Mouse (Mus musculus) urinary bladder, postnatal 10 days (tissue): ENCODE measurements around the gene Tusc2.
"Not testable (repeated sequence)": the region's sequence is repeated elsewhere in the genome, so short reads cannot be mapped to it uniquely, and the experiment has no call there.

Experiments
- DNase-seq: peaks from one replicate; pipeline ENCODE4 v3.0.0; 2022; ENCODE audit warnings: low spot score

Tusc2 gene

DNA sequence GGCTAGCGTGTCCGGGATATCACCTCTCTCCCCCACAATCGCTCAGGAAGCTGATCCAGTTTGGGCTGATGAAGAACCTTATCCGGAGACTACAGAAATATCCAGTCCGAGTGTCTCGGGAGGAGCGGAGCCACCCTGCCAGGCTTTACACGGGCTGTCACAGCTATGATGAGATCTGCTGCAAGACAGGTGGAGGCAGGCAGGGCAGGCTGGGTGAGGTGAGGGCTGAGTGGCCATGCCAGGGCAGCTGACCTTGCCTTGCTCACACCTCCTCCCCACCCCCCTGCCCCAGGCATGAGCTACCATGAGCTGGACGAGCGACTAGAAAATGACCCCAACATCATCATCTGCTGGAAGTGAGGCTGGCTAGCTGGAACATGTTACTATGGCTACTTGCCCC, 17.9 kb upstream of the Tusc2 start:
- no peak for DNase-seq

GRCm38 (mm10) chr9:107545602-107546001, 17.5 kb upstream of the Tusc2 start:
- DNase-seq = no peak

GRCm38 (mm10) chr9:107547026-107547425, 16.0 kb upstream of the Tusc2 start, which contains the start of gene Zmynd10:
Gene Zmynd10 (plus strand): TSS chr9:107547298.
- DNase-seq = no peak

GRCm38 (mm10) chr9:107547957-107548356, 15.1 kb upstream of the Tusc2 start:
- no peak for DNase-seq

DNA sequence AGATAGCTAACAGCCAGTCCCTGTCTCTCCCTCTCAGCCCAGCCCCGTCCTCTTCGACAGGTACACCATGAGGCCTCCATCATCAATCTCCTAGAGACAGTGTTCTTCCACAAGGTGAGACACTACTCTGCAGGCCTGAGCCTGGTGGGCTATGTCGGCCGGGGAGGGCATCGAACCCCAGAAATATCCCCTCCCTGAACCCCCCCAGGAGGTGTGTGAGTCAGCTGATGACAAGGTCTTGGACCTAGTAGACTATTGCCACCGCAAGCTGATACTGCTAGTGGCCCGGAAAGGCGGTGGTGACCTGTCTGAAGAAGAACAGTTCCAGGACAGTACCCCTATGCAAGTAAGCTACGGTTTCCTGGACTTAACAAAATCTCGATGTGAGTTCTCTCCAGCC, 14.2 kb upstream of the Tusc2 start:
- no peak for DNase-seq

- no peak for DNase-seq
Measured at GRCm38 (mm10) chr9:107549297-107550074, 13.6 kb upstream of the Tusc2 start.

GRCm38 (mm10) chr9:107550491-107551116, 12.5 kb upstream of the Tusc2 start:
- DNase-seq = no peak

GRCm38 (mm10) chr9:107551117-107551889, 11.8 kb upstream of the Tusc2 start, which contains the start of gene Rassf1:
Gene Rassf1 (plus strand): TSS chr9:107551555.
- no peak for DNase-seq

DNA sequence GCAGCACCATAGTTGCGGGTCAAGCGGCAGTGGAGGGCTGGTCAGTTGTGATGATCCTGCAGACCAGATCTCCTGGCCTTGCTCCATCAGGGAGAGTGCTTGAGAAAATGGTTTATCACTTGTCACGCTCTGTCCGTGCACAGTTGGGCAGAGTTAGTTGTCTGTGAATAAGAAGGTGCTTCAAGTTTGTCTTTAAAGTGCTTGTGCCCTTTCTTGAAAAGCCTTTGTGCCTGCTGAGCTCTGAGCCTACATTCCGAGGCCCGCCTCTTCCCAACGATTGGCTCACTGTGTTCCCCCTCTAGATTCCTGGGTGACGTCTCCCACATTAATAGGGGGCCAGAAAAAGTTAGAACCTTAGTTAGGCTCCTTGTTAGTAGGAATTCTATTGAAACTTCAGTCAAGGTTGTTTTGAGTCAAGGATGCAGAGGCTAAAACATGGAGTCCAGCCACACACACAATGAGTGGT, 11.1 kb upstream of the Tusc2 start:
- DNase-seq = no peak

DNA sequence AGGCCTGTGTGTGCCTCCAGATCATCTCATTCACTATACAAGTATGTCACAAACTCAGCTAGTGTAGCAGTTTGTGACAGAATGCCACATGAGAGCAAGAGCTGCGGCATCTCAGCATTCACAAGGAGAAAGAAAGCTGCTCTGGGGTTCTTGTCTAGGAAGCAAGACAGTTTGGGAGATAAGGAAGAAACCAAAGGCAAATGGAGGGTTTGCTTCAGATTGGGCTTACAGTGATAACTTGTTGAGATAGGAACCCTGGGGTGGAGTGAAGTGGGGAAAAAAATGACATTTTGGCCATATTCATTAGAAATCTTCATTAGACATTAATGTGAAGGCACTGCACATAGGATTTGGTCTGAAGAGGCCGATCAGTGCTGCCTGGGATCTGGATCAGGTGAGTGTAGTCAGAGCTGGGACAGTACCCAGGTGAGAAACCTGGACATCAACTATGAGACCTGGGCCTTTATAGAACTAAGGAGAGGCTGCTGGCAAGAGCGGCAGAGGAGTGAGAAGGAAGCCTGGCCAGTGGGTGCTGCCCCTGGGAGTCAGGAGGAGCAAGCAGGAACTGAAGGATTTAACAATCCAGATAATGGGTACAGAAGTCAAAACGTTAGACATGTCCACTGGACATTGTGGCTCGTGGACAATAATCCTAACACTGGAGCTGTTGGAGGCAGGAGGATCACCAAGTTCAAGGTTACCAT, 10.2 kb upstream of the Tusc2 start:
- no peak for DNase-seq

DNA sequence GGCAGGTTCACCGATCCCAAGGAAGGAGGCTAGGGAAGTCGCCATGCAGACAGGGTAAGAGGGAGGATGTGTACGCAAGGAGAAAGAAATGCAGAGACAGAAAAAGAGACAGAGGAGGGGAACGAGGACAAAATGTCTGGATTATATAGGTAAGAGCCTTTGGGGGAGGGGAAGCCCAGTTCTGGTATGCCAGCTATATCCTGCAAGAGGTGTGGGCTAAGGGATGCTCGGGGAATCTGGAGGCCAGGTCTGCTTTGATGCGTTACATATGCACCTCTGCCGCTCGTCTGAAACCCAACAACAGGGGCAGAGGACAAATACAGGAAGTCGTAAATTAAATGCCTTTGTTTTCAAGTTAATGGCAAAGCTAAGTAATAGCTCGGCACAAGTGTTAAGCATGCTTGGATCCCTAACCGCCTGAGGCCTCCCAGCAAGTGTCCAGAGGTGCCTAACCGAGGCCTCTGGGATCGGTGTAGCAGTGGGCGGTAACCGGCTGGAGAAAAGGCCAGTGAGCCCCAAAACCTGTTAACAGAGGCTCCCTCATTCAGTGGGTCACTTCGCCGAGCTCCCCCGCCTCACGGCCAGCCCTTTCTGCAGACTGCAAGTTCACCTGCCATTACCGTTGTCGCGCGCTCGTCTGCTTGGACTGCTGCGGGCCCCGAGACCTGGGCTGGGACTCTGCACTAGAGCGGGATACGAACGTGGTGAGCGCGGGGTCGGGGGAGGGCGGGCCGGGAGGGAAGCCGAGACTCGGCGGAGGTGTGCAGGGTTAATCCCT, 9.3 kb upstream of the Tusc2 start:
- DNase-seq = no peak

GRCm38 (mm10) chr9:107554319-107554825, 8.7 kb upstream of the Tusc2 start:
- peak; percentile 75 for DNase-seq

GRCm38 (mm10) chr9:107555031-107555457, 8.0 kb upstream of the Tusc2 start:
- no peak for DNase-seq

DNA sequence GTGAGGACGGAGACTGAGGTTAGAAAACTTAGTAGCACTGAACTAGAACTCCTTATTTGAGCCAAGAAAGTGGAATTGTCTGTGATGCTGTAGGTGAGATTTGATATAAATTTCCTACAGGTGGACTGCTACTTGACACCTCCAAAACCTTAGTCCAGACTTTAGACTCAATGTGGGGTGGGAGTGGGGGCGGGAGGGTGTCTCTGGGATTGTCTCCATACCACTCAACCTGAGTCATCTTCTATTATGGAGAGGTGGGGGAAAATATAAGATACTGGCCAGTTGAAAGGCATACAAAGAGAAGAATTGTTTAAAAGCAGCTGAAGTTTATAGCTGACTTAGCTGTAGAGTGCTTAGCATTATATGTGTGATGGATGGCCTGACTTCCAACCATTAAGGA, 7.4 kb upstream of the Tusc2 start:
- DNase-seq = no peak

GRCm38 (mm10) chr9:107556346-107556745, 6.7 kb upstream of the Tusc2 start:
- DNase-seq = no peak

- DNase-seq = not testable (repeated sequence)
Measured at GRCm38 (mm10) chr9:107565556-107565955, 2.5 kb downstream of the Tusc2 start.

- no peak for DNase-seq
Measured at GRCm38 (mm10) chr9:107566041-107566709, 3.1 kb downstream of the Tusc2 start.

DNA sequence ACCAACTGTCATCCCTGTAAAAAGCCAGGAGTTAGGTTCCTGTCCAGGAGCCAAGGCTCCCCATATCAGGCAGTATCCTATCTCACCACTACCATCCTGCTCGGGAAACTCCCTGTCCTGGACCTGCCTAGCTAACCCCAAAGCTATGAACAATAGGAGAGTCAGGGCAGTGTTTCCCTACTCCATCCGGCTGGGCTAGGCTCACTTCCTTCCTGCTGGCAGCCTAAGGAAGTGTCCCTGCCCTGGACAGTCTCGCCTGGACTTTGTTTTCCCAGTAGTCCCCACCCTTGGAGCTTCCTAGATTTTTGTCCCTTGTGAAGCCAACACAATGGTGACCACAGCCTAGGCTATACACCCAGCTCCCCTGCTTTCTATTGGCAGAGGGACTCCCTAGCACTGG, 3.8 kb downstream of the Tusc2 start:
- no peak for DNase-seq

DNA sequence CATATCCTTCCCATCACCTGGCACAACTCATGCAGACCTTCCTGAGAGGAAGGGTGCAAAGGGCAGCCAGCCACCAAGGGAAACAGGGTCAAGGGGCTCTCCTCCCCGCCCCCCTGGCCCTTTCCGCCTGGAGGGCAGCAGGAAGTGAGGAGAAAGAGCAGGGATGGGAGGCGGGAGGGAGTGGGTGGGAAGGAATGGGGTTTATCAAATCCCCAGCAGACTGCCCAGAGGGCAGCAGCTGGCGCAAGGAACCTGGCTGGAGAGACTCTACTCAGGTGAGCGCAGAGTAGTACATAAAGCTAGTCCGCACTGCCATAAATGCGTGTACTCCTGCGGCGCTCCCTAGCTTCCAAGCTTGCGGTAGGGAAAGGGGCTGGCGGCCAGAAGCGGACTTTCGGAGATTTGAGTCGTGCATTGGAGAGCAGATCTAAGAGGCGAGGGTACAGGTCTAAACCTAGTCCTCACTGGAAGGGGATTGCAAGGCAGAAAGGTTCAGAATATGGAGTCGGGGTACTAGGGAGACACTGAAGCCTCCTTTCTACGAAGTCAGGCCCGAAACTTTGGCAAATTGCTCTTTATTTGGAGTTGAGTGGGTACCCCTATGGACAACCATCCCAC, 4.8 kb downstream of the Tusc2 start, which contains the start of gene Hyal2:
Gene Hyal2, plus strand, starts transcription at position 244 of the 618 bp plus-strand sequence.
- DNase-seq = no peak
